Mouse (Mus musculus): ENCODE measurements around the gene Rspo1. TPM values are rescaled to one million over a fixed set of nuclear protein-coding genes. Genes with fewer than 3 reads are reported as not detected.

The Rspo1 gene
- polyA plus RNA-seq, 1 experiment from 2014 or later, result 7.4 TPM

- 83% methylated on average over 7 of the region's 7 CpGs for WGBS
- Histone ChIP-seq H3K9ac (ENCODE audit: low read length) (no peak overlapping the region), H3K9me3 (ENCODE audit: control insufficient read depth, low read length) (no peaks in the 10 kb centered on the region), H3K27ac (ENCODE audit: low read length) (no peak overlapping the region), H3K36me3 (ENCODE audit: control insufficient read depth, insufficient read depth, low read length) (peaks cover 47% of the 10 kb centered on the region), H3K4me2 (ENCODE audit: low read depth, low read length) (no peak overlapping the region), H3K27me3 (ENCODE audit: control insufficient read depth, insufficient read depth, low read depth, low read length) (no peaks in the 10 kb centered on the region), H3K4me3 (ENCODE audit: low read length) (no peak overlapping the region), H3K4me1 (replicated peaks; ENCODE audit: control insufficient read depth, insufficient read depth, low read length) (no peaks in the 10 kb centered on the region)
- no peak for ATAC-seq (ENCODE audit: low read depth)
Observed at GRCm38 (mm10) chr4:125044454-125044853, 58.2 kb downstream of the Rspo1 start.

GRCm38 (mm10) chr4:125055385-125055784, 69.2 kb downstream of the Rspo1 start:
- H3K4me3 ChIP-seq (ENCODE audit: low read length), result no peak overlapping the region
- peaks cover 4% of the 10 kb centered on the region; the same call in 1 of the 2 replicates for H3K4me1 ChIP-seq (replicated peaks; ENCODE audit: control insufficient read depth, insufficient read depth, low read length)
- no peak for ATAC-seq (ENCODE audit: low read depth)
- peaks cover 30% of the 10 kb centered on the region for H3K36me3 ChIP-seq (ENCODE audit: control insufficient read depth, insufficient read depth, low read length)
- no peak overlapping the region for H3K27ac ChIP-seq (ENCODE audit: low read length)
- H3K27me3 ChIP-seq (ENCODE audit: control insufficient read depth, insufficient read depth, low read depth, low read length), result no peaks in the 10 kb centered on the region
- WGBS, result 81% methylated on average over 9 of the region's 9 CpGs
- H3K9ac ChIP-seq (ENCODE audit: low read length), result no peak overlapping the region
- H3K4me2 ChIP-seq (ENCODE audit: low read depth, low read length), result no peak overlapping the region
- no peaks in the 10 kb centered on the region for H3K9me3 ChIP-seq (ENCODE audit: control insufficient read depth, low read length)

GRCm38 (mm10) chr4:125056476-125056875, 70.2 kb downstream of the Rspo1 start:
- Histone ChIP-seq H3K9me3 (ENCODE audit: control insufficient read depth, low read length) (no peaks in the 10 kb centered on the region), H3K36me3 (ENCODE audit: control insufficient read depth, insufficient read depth, low read length) (peaks cover 28% of the 10 kb centered on the region), H3K4me1 (replicated peaks; ENCODE audit: control insufficient read depth, insufficient read depth, low read length) (peaks cover 4% of the 10 kb centered on the region; the same call in 1 of the 2 replicates), H3K27ac (ENCODE audit: low read length) (no peak overlapping the region), H3K27me3 (ENCODE audit: control insufficient read depth, insufficient read depth, low read depth, low read length) (no peaks in the 10 kb centered on the region), H3K4me2 (ENCODE audit: low read depth, low read length) (no peak overlapping the region), H3K9ac (ENCODE audit: low read length) (no peak overlapping the region), H3K4me3 (ENCODE audit: low read length) (no peak overlapping the region)
- 93% methylated on average over 4 of the region's 4 CpGs for WGBS
- ATAC-seq (ENCODE audit: low read depth), result no peak

GRCm38 (mm10) chr4:125057273-125057672, 71.0 kb downstream of the Rspo1 start:
- no peak overlapping the region for H3K27ac ChIP-seq (ENCODE audit: low read length)
- no peak for ATAC-seq (ENCODE audit: low read depth)

GRCm38 (mm10) chr4:125058033-125058432, 71.8 kb downstream of the Rspo1 start:
- Histone ChIP-seq H3K9ac (ENCODE audit: low read length) (no peak overlapping the region), H3K36me3 (ENCODE audit: control insufficient read depth, insufficient read depth, low read length) (peaks cover 21% of the 10 kb centered on the region), H3K4me1 (replicated peaks; ENCODE audit: control insufficient read depth, insufficient read depth, low read length) (peaks cover 4% of the 10 kb centered on the region; the same call in 1 of the 2 replicates), H3K27ac (ENCODE audit: low read length) (no peak overlapping the region), H3K27me3 (ENCODE audit: control insufficient read depth, insufficient read depth, low read depth, low read length) (no peaks in the 10 kb centered on the region), H3K4me3 (ENCODE audit: low read length) (no peak overlapping the region), H3K4me2 (ENCODE audit: low read depth, low read length) (no peak overlapping the region), H3K9me3 (ENCODE audit: control insufficient read depth, low read length) (no peaks in the 10 kb centered on the region)
- WGBS, result 31% methylated on average over 5 of the region's 5 CpGs
- peak; percentile 63; the same call in 1 of the 2 replicates for ATAC-seq (ENCODE audit: low read depth)

More at GRCm38 (mm10) chr4:125057273-125057672, 71.0 kb downstream of the Rspo1 start:
- Histone ChIP-seq H3K9me3 (ENCODE audit: control insufficient read depth, low read length) (no peaks in the 10 kb centered on the region), H3K9ac (ENCODE audit: low read length) (no peak overlapping the region), H3K4me1 (replicated peaks; ENCODE audit: control insufficient read depth, insufficient read depth, low read length) (peaks cover 4% of the 10 kb centered on the region; the same call in 1 of the 2 replicates), H3K27me3 (ENCODE audit: control insufficient read depth, insufficient read depth, low read depth, low read length) (no peaks in the 10 kb centered on the region), H3K4me3 (ENCODE audit: low read length) (no peak overlapping the region), H3K36me3 (ENCODE audit: control insufficient read depth, insufficient read depth, low read length) (peaks cover 25% of the 10 kb centered on the region), H3K4me2 (ENCODE audit: low read depth, low read length) (no peak overlapping the region)
- WGBS, result 31% methylated on average over 3 of the region's 3 CpGs

Other genes starting within 250 kb of the Rspo1 start
- gene Inpp5b, start 244.6 kb upstream of the Rspo1 start, polyA plus RNA-seq (2015; fragmentation: Nextera tagmentation; extraction: Ambion mirVana), result 36.0 and 40.3 TPM in 2 replicates
- 12.6 and 12.8 TPM in 2 replicates for gene Mtf1, start 184.3 kb upstream of the Rspo1 start, polyA plus RNA-seq (2015; fragmentation: Nextera tagmentation; extraction: Ambion mirVana)
- gene Yrdc, start 135.8 kb upstream of the Rspo1 start, polyA plus RNA-seq (2015; fragmentation: Nextera tagmentation; extraction: Ambion mirVana), result 23.9 and 27.5 TPM in 2 replicates
- 45.6 TPM in 2 replicates for gene 1110065P20Rik, start 135.2 kb upstream of the Rspo1 start, polyA plus RNA-seq (2015; fragmentation: Nextera tagmentation; extraction: Ambion mirVana)
- gene Maneal, start 124.3 kb upstream of the Rspo1 start, polyA plus RNA-seq (2015; fragmentation: Nextera tagmentation; extraction: Ambion mirVana), result 0.18 and 0.33 TPM in 2 replicates
- not detected in 2 replicates for gene Epha10, start 105.5 kb upstream of the Rspo1 start, polyA plus RNA-seq (2015; fragmentation: Nextera tagmentation; extraction: Ambion mirVana)
- gene 9930104L06Rik, start 49.4 kb upstream of the Rspo1 start, polyA plus RNA-seq (2015; fragmentation: Nextera tagmentation; extraction: Ambion mirVana), result 11.1 and 13.1 TPM in 2 replicates
- gene Cdca8, start 47.1 kb upstream of the Rspo1 start, polyA plus RNA-seq (2015; fragmentation: Nextera tagmentation; extraction: Ambion mirVana), result 150 and 151 TPM in 2 replicates
- 70.6 and 70.8 TPM in 2 replicates for gene Gnl2, start 30.2 kb downstream of the Rspo1 start, polyA plus RNA-seq (2015; fragmentation: Nextera tagmentation; extraction: Ambion mirVana)
- 4.6 and 6.6 TPM in 2 replicates for gene Dnali1, start 79.3 kb downstream of the Rspo1 start, polyA plus RNA-seq (2015; fragmentation: Nextera tagmentation; extraction: Ambion mirVana)
- 24.1 and 28.8 TPM in 2 replicates for gene Snip1, start 80.2 kb downstream of the Rspo1 start, polyA plus RNA-seq (2015; fragmentation: Nextera tagmentation; extraction: Ambion mirVana)
- gene Meaf6, start 98.7 kb downstream of the Rspo1 start, polyA plus RNA-seq (2015; fragmentation: Nextera tagmentation; extraction: Ambion mirVana), result 48.9 and 49.7 TPM in 2 replicates
- 0.55 and 0.58 TPM in 2 replicates for gene Zc3h12a, start 141.4 kb downstream of the Rspo1 start, polyA plus RNA-seq (2015; fragmentation: Nextera tagmentation; extraction: Ambion mirVana)

Measured in lung, embryonic 16.5 days (tissue).